Mouse (Mus musculus) splenic B cell, adult 2 months (primary cell): ENCODE results near the gene Ecsit.

Source experiments
- DNase-seq: peaks from one replicate; pipeline ENCODE4 v3.0.0-alpha.2; 2011; ENCODE audit warnings: low read depth, low spot score
- H3K27me3 ChIP-seq: 2 replicates; pipeline ENCODE4 v1.6.1; 2012; ENCODE audit warnings: mild to moderate bottlenecking, low read length, moderate library complexity, mixed read lengths; ENCODE audit not compliant: control insufficient read depth, poor library complexity, insufficient read depth, severe bottlenecking
- H3K36me3 ChIP-seq: 2 replicates; pipeline ENCODE4 v1.6.1; 2012; ENCODE audit warnings: mild to moderate bottlenecking, low read length, moderate library complexity, mixed read lengths; ENCODE audit not compliant: control insufficient read depth, poor library complexity, insufficient read depth, severe bottlenecking

Gene Ecsit

DNA sequence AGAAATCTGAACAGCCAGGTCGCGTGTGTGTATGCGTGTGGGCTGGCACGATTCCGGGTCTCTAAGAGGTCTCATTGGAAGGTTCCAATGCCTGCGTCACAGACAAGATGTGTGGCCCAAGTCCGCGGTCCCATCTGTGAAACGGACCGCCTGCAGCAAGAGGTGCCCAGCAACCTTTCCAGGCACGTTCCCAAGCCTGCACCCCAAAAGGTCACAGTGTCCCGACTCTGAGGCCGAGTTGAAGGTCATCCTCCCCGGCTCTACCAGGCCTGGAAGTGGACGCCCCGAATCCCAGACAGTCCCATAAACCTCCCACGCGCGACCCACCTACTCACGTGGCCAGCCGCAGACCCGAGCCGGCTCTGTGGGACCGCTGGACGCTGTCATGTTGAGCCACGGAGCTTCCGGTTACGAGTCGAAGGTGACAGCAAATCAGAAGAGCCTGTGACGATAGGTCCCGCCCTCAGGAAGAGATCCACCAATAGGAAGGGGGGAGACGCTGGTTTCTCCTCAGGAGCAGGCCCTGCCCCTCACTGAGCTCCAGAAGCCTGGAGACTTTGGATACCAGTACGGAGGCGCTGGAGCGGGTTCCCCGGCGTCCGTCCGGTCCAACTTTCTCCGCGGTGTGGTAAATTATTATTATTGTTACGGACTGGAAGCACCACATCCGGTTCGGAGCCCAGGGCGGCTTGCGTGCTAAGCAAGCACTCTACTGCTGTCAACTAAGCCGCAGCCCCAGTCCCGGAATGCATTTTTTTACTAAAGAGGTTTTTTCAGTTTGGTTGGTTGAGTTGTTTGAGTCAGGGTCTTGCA is at the start of gene Ecsit:
Gene Ecsit (minus strand): TSS at position 417 of the 813 bp plus-strand sequence.
- no peaks in the 10 kb centered on the region for H3K36me3 ChIP-seq
- H3K27me3 ChIP-seq, result no peaks in the 10 kb centered on the region
- DNase-seq, result peak; percentile 95

DNA sequence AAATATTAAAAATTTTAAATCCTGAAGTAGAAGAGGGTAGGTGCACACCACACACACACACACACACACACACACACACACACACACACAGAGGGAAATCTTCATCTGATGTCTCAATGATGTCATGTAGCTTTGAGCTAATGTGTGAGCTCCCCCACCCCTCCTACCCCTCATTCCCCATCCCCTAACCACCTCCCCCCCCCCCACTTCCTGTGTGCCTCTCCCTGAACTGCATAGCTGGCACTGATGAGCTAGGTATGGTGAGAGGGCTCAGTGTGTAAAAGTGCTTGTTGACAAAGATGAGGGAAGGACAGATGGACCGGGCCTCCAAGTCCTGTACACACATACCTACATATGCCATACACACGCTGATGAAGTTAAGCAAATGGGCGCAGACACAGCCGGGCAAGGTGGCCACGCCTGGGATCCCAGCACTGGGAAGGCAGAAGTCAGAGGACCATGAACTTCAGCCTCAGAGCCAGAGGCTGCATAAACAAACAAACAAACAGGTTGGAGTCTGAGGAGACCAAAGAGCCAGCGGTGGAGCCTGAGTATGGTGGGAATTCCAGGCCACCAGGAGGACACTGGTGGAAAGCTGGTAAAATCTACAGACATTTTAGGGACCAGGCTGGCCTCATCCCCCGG is 49.1 kb upstream of the Ecsit start:
- Histone ChIP-seq H3K27me3 (no peaks in the 10 kb centered on the region), H3K36me3 (no peaks in the 10 kb centered on the region)
- no peak for DNase-seq

DNA sequence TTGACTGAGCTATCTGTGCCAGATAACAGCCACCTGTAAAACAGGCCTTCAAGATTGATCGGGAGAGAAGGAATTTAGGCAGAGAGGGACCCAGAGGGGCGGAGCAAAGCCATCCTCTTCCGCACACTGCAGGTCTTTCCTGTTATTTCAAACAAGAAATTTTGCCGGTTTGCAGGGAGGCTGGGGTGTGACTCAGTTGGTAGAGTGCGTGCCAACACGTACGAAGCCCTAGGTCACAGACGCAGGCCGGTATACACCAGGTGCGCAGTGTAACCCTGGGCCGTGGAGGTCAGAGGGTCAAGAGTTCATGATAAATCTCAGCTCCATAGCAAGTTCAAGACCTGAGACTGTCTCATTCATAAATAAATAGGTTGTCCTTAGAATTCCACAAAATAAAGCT is 47.0 kb upstream of the Ecsit start:
- Histone ChIP-seq H3K36me3 (peaks cover 3% of the 10 kb centered on the region; the same call in 1 of the 2 replicates), H3K27me3 (no peaks in the 10 kb centered on the region)
- DNase-seq, result no peak

DNA sequence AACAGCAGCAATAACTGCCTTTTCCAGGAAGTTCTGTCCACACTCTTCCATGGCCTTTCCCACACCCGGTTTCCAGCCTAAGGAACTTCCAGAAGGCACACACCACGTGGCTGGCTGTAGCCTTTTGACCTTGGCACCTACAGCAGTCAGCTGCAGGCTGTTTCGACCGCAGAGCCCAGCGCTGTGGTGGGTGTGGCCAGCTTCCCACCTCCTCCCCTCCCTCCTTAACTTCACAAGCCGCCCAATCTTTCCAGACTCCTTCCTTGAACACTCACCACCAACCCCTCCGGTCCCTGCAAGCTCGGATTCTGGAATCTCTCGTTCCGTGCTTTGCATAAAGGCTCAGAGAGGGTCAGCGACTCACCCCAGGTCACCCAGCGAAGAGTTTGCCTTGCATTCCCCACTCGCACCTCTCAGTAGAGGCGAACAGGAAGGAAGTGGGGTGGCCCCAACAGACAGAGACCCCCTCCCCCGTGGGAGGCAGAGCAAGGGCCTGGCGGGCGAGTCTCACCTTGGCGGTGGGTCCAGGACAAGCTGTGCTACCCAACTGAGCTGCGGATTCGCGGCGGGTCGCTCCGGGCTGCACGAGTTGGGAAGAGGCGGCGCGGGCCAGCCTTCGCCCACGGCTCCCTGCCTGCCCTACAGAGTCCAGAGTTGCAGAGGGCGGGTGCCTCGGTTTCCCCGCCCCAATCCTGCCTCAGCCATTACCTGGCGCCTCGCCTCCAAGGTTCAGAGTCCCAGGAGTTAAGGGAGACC is 46.2 kb upstream of the Ecsit start:
- H3K27me3 ChIP-seq, result no peaks in the 10 kb centered on the region
- DNase-seq, result peak; percentile 40
- H3K36me3 ChIP-seq, result peaks cover 3% of the 10 kb centered on the region; the same call in 1 of the 2 replicates

DNA sequence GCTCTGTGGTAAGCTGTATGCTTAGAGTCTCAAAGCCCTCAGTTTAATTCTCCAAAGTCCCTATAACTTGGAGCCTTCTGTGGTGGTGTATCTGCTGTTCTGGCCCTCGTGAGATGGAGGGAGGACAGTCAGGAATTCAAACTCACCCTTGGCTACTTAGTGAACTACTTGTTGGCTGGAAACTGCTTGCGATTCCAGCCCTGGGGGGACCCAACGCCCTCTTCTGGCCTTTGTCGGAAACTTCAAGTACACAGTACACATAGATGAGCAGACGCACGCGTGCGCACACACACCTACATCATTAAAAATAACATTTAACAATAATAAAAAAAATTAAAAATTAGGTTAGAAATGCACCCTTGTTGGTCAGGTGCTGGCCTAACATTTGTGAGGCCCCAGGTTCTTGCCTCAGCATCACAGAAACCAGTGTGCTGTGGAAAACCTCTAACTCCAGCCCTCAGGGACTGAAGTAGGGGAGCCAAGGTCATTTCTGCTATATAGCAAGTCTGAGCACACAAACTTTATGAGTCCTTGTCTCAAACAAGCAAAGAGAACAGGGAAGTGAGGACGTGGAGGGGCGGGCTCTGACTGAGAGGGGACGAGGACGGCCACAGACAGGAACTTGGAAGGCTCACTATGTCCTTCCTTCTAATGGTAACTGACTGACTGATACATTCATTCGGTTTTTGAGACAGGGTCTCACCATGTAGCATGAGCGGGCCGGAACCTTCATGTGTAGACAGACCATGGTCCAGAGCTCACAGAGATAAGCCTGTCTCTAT is 40.2 kb upstream of the Ecsit start:
- peak; percentile 48 for DNase-seq
- no peaks in the 10 kb centered on the region for H3K27me3 ChIP-seq
- peaks cover 3% of the 10 kb centered on the region; the same call in 1 of the 2 replicates for H3K36me3 ChIP-seq

DNA sequence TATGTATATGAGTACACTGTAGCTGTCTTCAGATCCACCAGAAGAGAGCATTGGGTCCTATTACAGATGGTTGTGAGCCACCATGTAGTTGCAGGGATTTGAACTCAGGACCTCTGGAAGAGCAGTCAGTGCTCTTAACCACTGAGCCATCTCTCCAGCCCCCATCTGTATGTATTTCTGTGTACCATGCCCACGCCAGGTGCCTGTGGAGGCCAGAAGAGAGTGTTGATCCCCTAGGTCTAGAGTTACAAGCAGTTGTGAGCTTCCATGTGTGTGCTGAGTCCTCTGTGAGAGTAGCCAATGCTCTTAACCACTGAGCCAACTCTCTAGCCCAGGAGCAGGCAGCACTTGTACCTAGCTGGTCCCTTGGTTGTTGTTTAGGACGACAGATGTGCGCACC is 38.9 kb upstream of the Ecsit start:
- DNase-seq, result no peak
- no peaks in the 10 kb centered on the region for H3K27me3 ChIP-seq
- H3K36me3 ChIP-seq, result peaks cover 3% of the 10 kb centered on the region; the same call in 1 of the 2 replicates

DNA sequence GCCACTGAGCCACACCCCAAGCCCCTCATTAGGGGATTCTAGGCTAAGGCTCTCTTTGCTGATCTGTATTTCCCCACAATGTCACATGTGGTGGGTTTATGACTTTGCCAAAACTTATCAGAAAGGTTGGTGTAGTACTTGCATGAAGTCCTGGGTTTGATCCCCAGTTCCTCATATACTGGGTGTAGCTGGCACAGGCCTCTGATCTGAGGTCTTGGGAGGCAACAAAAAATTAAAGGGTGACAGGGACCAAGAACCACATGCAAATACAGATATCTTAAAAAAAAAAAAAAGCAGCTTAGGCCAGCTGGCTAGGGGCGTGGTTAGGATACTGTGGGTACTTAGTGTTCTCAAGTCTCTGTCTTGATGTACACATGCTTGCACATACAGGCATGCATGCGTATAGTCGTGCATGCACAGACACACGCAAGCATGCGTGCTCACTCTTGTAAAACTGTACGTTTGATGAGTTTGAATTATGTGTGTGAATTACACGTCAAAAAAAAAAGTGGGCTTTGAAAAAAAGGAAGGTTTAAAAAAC is 37.9 kb upstream of the Ecsit start:
- peak; percentile 83 for DNase-seq
- Histone ChIP-seq H3K27me3 (no peaks in the 10 kb centered on the region), H3K36me3 (peaks cover 1% of the 10 kb centered on the region; the same call in 1 of the 2 replicates)

DNA sequence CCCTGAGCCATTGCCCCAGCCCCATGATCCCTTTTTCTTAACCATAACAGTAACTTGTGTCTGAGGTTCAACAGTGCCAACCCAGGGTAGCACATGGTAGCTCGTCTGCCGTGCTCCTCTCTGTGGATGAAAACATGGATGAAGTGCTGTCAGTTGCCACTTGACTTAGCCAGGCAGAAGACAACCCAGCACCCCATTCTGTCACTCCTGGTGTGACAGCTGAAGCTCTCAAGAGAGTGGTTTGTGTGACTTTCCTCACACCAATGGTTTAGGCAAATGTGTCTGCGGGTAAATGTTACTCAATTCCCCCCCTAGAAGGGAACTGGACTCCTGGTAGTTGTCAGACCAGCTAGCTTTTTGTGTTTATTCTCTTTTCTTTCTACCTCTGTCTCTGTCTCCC is 36.8 kb upstream of the Ecsit start:
- peak; percentile 80 for DNase-seq
- H3K36me3 ChIP-seq, result no peaks in the 10 kb centered on the region
- H3K27me3 ChIP-seq, result no peaks in the 10 kb centered on the region

DNA sequence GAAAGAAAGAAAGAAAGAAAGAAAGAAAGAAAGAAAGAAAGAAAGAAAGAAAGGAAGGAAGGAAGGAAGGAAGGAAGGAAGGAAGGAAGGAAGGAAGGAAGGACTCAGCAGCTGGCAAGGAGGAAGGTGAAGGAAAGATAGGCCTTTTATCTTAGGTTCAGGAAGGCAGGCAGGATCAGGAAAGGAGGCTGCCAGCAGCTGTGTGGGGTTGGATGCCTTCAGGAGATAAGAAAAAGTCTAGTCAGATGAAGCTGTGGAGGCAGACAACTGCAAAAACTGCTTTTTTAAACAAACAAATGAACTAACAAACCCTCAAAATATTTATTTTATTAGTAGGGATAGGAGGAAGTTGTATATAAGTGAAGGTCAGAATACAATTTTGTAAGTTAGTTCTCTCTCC is 36.3 kb upstream of the Ecsit start:
- H3K27me3 ChIP-seq, result no peaks in the 10 kb centered on the region
- no peak for DNase-seq
- no peaks in the 10 kb centered on the region for H3K36me3 ChIP-seq

DNA sequence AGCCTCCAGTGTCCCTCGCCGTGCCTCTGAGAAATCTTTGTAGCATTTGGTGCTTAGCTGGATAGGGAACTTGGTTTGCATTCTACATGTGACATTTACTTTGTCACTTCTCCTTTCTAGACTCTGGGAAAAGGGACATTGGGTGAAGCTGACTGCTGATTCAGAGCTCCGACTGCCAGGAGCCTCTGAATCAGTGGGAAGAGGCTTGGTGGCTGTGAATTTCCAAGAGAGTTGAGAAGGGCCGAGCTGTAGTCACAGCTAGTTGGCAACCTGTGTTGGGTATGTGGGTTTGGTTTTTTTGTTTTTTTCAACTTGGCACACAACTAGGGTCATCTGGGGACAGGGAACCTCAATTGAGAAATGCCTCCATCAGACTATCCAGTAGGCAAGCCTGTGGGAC is 34.3 kb upstream of the Ecsit start:
- Histone ChIP-seq H3K27me3 (no peaks in the 10 kb centered on the region), H3K36me3 (no peaks in the 10 kb centered on the region)
- DNase-seq, result no peak

DNA sequence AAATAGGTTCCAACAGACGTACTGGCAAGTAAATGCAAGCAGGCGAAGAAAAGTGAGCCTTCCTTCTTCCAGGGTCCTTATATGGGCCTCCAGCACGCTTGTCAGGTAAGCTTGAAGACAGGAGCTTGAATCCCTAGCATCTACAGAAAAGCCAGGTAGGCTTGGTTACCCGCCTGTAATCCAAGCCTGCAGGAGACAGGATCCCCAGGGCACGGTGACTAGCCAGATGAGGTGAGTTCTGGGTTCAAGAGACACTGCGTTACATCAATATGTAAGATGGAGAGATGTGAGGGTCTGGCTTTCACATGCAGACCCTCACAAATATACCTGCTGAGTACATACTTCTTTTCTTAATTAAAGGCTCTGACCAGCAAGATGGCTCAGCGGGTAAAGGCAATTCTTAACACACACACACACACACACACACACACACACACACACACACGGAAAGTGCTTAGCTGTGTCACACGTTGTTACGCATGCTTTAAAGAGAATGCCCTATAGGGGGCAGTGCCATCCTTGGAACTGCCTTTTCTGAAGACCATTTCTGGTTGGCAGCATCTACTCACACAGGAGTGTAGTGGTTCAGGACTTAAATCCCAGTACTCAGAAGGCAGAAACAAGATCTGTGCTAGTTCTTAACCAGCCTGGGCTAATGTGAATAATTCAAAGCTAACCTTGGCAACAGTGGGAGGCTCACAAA is 32.7 kb upstream of the Ecsit start:
- peak; percentile 96 for DNase-seq
- H3K36me3 ChIP-seq, result peaks cover 7% of the 10 kb centered on the region
- no peaks in the 10 kb centered on the region for H3K27me3 ChIP-seq

DNA sequence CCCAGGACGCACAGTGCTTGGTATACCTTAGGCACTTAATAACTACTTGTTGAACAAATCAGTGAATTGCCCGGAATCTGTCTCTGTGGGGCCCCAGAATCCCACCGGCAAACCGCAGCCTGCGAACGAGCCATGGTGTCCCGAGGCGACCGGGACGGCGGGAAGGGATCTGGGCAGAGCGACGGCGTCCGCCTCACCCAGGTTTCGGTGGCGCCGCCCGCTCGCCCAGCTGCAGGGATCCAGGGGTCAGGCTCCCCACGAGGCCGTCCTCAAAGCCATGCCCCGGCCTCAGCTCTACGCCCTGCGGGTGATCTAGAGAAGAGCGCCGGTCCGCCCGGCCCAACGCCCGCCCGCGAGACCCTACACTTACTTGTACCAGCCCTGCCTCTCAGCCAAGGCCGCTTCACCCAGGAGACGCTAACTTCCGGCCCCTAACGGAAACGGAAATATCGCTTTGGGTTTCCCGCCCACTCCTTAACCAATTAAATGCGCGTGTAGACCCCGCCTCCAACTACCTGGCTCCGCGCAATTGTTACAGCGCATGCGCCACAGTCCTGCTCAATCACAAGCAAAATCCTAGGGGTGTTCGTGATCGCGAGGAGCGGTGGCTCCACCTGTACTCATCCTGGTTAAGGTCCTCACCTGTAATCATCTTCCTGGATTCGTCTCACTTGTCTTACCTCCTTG is 31.6 kb upstream of the Ecsit start, which contains the start of gene Elof1:
Gene Elof1 (minus strand): TSS at position 433 of the 687 bp plus-strand sequence.
- Histone ChIP-seq H3K27me3 (no peaks in the 10 kb centered on the region), H3K36me3 (peaks cover 10% of the 10 kb centered on the region)
- DNase-seq, result peak; percentile 97

DNA sequence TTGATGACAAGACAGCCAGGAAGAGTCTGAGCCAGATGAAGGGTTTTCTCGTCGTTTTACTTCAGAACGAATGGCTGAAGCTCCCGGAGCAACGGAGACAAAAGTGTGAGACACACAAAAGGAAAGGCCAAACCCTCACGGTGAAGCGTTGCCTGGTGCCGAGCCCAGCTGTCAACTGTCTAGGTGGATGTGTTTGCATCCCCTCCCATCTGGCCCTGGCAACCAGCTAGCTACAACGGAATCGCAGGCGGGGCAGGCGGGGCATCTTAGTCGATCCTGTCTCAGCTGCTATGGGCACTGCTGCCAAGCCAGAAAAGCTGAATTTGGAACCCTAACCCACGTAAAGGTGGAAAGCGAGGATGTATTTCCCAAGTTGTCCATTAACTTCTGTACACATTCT is 30.8 kb upstream of the Ecsit start:
- peaks cover 10% of the 10 kb centered on the region for H3K36me3 ChIP-seq
- DNase-seq, result no peak

More for the DNA sequence above, 30.8 kb upstream of the Ecsit start:
- no peaks in the 10 kb centered on the region for H3K27me3 ChIP-seq
